Mouse (Mus musculus): Measurements from ENCODE around the gene Atg10.

GRCm38 (mm10) chr13:90890111-90890510, 333.7 kb downstream of the Atg10 start:
- TF ChIP-seq ZNF384 (IDR thresholded peaks at IDR 0.05; ENCODE audit: low read depth, low read length), result no peak
- no peak for TF ChIP-seq HCFC1 (IDR thresholded peaks at IDR 0.05; ENCODE audit: borderline replicate concordance, insufficient read depth, low read length)
- no peak for TF ChIP-seq ZC3H11A (IDR thresholded peaks at IDR 0.05; ENCODE audit: borderline replicate concordance, low read depth, low read length)
- no peak for TF ChIP-seq MAFK (IDR thresholded peaks at IDR 0.05; ENCODE audit: insufficient read depth, low read depth, low read length)

Measured in ES-E14 (cell line).